Comparison of ENCODE assay signal across 26 mouse cellular contexts in genomic region chr9:16002991-16003390, GRCm38 (mm10).
"Had no signal": no experiment of that assay in that cellular context is flagged by ENCODE, and none has a peak within 500 bp of the region (broad histone marks: within the 10 kb centered on the region; RNA-seq: fewer than 3 reads in every experiment).

No protein-coding gene starts in this region.

- H3K27ac ChIP-seq: heart, adult 2 months; heart, embryonic 13.5 days; heart, embryonic 15.5 days; hindbrain, embryonic 13.5 days; hindbrain, embryonic 15.5 days; hindbrain, postnatal 0 days; left cerebral cortex, adult 2 months; limb, embryonic 10.5 days; limb, embryonic 12.5 days; liver, embryonic 13.5 days; liver, embryonic 15.5 days had no signal

- H3K4me2 ChIP-seq: heart, embryonic 11.5 days; heart, embryonic 13.5 days; heart, embryonic 15.5 days; hindbrain, embryonic 13.5 days; hindbrain, embryonic 15.5 days; limb, embryonic 12.5 days; liver, embryonic 11.5 days; liver, embryonic 13.5 days; liver, embryonic 15.5 days had no signal

- H3K27me3 ChIP-seq: heart, embryonic 13.5 days; heart, embryonic 15.5 days; hindbrain, embryonic 13.5 days; hindbrain, embryonic 15.5 days; limb, embryonic 12.5 days; liver, embryonic 13.5 days; liver, embryonic 15.5 days had no signal

- ATAC-seq: hindbrain, postnatal 0 days; intestine, postnatal 0 days; liver, postnatal 0 days had no signal

- H3K4me1 ChIP-seq: heart, embryonic 13.5 days; heart, embryonic 15.5 days; hindbrain, embryonic 13.5 days; hindbrain, embryonic 15.5 days; limb, embryonic 10.5 days; limb, embryonic 12.5 days; liver, embryonic 13.5 days; liver, embryonic 15.5 days had no signal

- H3K9ac ChIP-seq: heart, embryonic 13.5 days; heart, embryonic 15.5 days; hindbrain, embryonic 13.5 days; hindbrain, embryonic 15.5 days; limb, embryonic 12.5 days; liver, embryonic 13.5 days; liver, embryonic 15.5 days; liver, postnatal 0 days had no signal

- H3K36me3 ChIP-seq: heart, embryonic 15.5 days; limb, embryonic 10.5 days; liver, embryonic 13.5 days; liver, embryonic 15.5 days had no signal

- H3K9me3 ChIP-seq: heart, embryonic 13.5 days; heart, embryonic 15.5 days; hindbrain, embryonic 13.5 days; hindbrain, embryonic 15.5 days; limb, embryonic 10.5 days; limb, embryonic 12.5 days; liver, embryonic 13.5 days; liver, embryonic 15.5 days had no signal

- DNase-seq: gastrocnemius, postnatal 14 days; gastrocnemius, postnatal 36 days; heart, adult 11 months; heart, adult 2 months; heart, postnatal 14 days; heart, postnatal 36 days; kidney, adult 18-20 months; kidney, adult 8-10 months; kidney, postnatal 10 days; kidney, postnatal 25 days; kidney, postnatal 4 days; liver; liver, embryonic 13.5 days; liver, postnatal 0 days had no signal

- H3K4me3 ChIP-seq: heart, adult 2 months; heart, embryonic 13.5 days; heart, embryonic 15.5 days; hindbrain, embryonic 13.5 days; hindbrain, embryonic 15.5 days; left cerebral cortex, adult 2 months; limb, embryonic 10.5 days; limb, embryonic 12.5 days; liver, embryonic 13.5 days; liver, embryonic 15.5 days had no signal
